Mouse (Mus musculus): Measurements from ENCODE around the gene St8sia2.

- no peak for TF ChIP-seq CTCF (IDR thresholded peaks at IDR 0.05; ENCODE audit: extremely low read depth, insufficient read depth, insufficient read length, insufficient replicate concordance)
- TF ChIP-seq POLR2A (IDR thresholded peaks at IDR 0.05; ENCODE audit: low read depth, low read length) = no peak
Measured at GRCm38 (mm10) chr7:73890466-73890865, 123.0 kb downstream of the St8sia2 start.

Data from spleen, adult 2 months (tissue).